In genomic region chr13:116002391-116002899, GRCm38 (mm10) we compare ENCODE assay signal across 8 mouse cellular contexts.
DNase-seq lines count a peak whose midpoint lies in the region; ATAC-seq lines count a peak whose summit lies in the region.

No protein-coding gene starts in this region.

- peak; percentile 69 for ATAC-seq in forebrain, embryonic 15.5 days (replicated peaks)
- ATAC-seq in forebrain, embryonic 12.5 days (ENCODE audit: low FRiP score), result no peak
- ATAC-seq in forebrain, embryonic 16.5 days, result peak; percentile 88
- ATAC-seq in CD4-positive, CD25-positive, alpha-beta regulatory T cell, adult 4 months, result no peak
- no peak for ATAC-seq in megakaryocyte, adult 5-6 weeks (ENCODE audit: poor library complexity, severe bottlenecking)

- H3K9ac ChIP-seq in forebrain, embryonic 15.5 days (replicated peaks), result no peak overlapping the region
- no peak overlapping the region for H3K9ac ChIP-seq in forebrain, embryonic 12.5 days
- H3K9ac ChIP-seq in forebrain, embryonic 16.5 days (replicated peaks; ENCODE audit: low read depth, low read length), result no peak overlapping the region

- peak; percentile 84 for DNase-seq in NIH3T3 (ENCODE audit: low read depth)
- peak; percentile 32 for DNase-seq in kidney, postnatal 4 days
- peak; percentile 6 for DNase-seq in lung, postnatal 25 days (ENCODE audit: low spot score)

- no peaks in the 10 kb centered on the region for H3K27me3 ChIP-seq in forebrain, embryonic 15.5 days
- no peaks in the 10 kb centered on the region for H3K27me3 ChIP-seq in forebrain, embryonic 12.5 days
- H3K27me3 ChIP-seq in forebrain, embryonic 16.5 days (replicated peaks; ENCODE audit: control insufficient read depth, insufficient read depth, low read length), result no peaks in the 10 kb centered on the region

- H3K4me1 ChIP-seq in forebrain, embryonic 15.5 days, result 0 out of 2 replicates have a peak, but pooled peaks cover 5% of the 10 kb centered on the region
- H3K4me1 ChIP-seq in forebrain, embryonic 12.5 days, result no peaks in the 10 kb centered on the region
- H3K4me1 ChIP-seq in forebrain, embryonic 16.5 days (replicated peaks; ENCODE audit: control insufficient read depth, insufficient read depth, low read length), result peaks cover 7% of the 10 kb centered on the region; the same call in 1 of the 2 replicates

- H3K9me3 ChIP-seq in forebrain, embryonic 15.5 days, result no peaks in the 10 kb centered on the region
- no peaks in the 10 kb centered on the region for H3K9me3 ChIP-seq in forebrain, embryonic 12.5 days
- H3K9me3 ChIP-seq in forebrain, embryonic 16.5 days (ENCODE audit: control insufficient read depth, low read length), result no peaks in the 10 kb centered on the region

- no peak overlapping the region for H3K27ac ChIP-seq in forebrain, embryonic 15.5 days (replicated peaks)
- no peak overlapping the region for H3K27ac ChIP-seq in forebrain, embryonic 12.5 days
- no peak overlapping the region for H3K27ac ChIP-seq in forebrain, embryonic 16.5 days (ENCODE audit: low read length)

- H3K4me3 ChIP-seq in forebrain, embryonic 15.5 days, result no peak overlapping the region
- H3K4me3 ChIP-seq in forebrain, embryonic 12.5 days (replicated peaks), result no peak overlapping the region
- no peak overlapping the region for H3K4me3 ChIP-seq in forebrain, embryonic 16.5 days (replicated peaks; ENCODE audit: low read length)

- 32% methylated on average over 4 of the region's 4 CpGs for WGBS in forebrain, embryonic 15.5 days
- 77% methylated on average over 4 of the region's 4 CpGs for WGBS in forebrain, embryonic 12.5 days
- WGBS in forebrain, embryonic 16.5 days, result 29% methylated on average over 4 of the region's 4 CpGs

- H3K4me2 ChIP-seq in forebrain, embryonic 15.5 days (replicated peaks), result 0 out of 2 replicates have a peak overlapping the region, but pooled peaks have one; percentile 1
- H3K4me2 ChIP-seq in forebrain, embryonic 12.5 days, result no peak overlapping the region
- no peak overlapping the region for H3K4me2 ChIP-seq in forebrain, embryonic 16.5 days (ENCODE audit: low read length)

- H3K36me3 ChIP-seq in forebrain, embryonic 15.5 days, result no peaks in the 10 kb centered on the region
- no peaks in the 10 kb centered on the region for H3K36me3 ChIP-seq in forebrain, embryonic 12.5 days (replicated peaks)
- no peaks in the 10 kb centered on the region for H3K36me3 ChIP-seq in forebrain, embryonic 16.5 days (ENCODE audit: control insufficient read depth, insufficient read depth)

Comparison
In these comparisons a context has a peak if more than half of its experiments do, and no peak if none do; other contexts are left out.
1. ATAC-seq: peak in forebrain, embryonic 15.5 days (single experiment) and forebrain, embryonic 16.5 days (single experiment); none in forebrain, embryonic 12.5 days (single experiment), CD4-positive, CD25-positive, alpha-beta regulatory T cell, adult 4 months (single experiment) and megakaryocyte, adult 5-6 weeks (single experiment).
2. DNase-seq: peak in every context shown above with its lines; median percentile 84 in NIH3T3; 32 in kidney, postnatal 4 days; 6 in lung, postnatal 25 days.